Mouse (Mus musculus) urinary bladder, postnatal 10 days (tissue): ENCODE results near the gene Tnfrsf4.

Experiments
- DNase-seq: peaks from one replicate; pipeline ENCODE4 v3.0.0; 2022; ENCODE audit warnings: low spot score

The Tnfrsf4 gene

DNA sequence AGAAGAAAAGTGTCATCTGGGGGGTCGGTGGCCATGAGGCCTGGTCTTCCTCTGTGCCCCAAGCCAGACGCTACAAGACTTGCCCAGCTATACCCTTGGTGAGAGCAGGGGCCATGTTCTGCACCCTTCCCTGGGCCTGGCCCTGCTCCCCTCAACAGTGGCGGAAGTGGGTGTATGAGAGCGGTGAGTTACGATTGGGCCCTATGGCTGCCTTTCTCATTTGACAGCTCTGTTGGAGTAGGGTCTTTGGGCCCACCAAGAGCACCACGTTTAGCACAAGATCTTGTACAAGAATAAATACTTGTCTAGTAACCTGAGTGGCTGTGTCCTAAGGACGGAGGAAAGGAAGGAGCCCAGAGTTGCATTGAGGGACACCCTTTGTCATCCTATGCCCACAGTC, 14.9 kb downstream of the Tnfrsf4 start:
- no peak for DNase-seq

DNA sequence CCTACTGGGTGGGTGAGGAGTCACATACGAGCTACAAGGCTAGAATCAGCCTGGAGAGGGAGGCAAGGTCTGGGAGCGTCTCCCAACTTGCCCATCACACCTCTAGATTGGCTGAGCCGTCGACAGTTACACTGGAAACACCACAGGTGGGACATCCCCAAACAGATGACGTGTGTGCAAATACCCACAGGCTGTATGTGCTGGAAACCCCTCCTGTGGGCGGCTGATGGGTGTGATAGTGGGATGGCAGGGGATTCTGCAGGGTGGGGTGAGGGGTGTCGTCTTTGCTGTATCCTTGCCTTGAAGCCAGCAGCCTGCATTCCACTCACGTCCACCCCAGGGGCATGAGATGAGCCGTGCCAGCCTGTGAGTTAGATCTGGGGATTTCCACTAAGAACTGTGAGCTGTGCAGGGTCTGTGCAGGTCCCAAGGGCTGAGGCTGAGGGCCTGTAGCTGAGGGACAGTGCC, 17.0 kb downstream of the Tnfrsf4 start:
- DNase-seq, result no peak

DNA sequence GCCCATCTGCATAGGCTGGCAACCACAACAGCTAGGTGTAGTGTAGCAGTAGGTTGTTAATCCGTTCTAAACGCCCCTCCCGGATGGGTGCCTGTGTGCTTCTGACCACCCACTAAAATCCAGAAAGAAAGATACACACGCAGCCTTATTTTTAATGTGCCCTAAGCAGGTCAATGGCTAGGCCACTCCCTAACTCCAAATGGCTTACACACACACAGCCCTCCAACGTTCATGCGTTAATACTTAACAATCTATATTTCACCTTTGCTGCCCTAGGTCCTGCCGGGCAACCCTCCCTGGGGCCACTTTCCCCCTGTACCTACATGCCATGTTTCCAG, 17.6 kb downstream of the Tnfrsf4 start:
- no peak for DNase-seq

DNA sequence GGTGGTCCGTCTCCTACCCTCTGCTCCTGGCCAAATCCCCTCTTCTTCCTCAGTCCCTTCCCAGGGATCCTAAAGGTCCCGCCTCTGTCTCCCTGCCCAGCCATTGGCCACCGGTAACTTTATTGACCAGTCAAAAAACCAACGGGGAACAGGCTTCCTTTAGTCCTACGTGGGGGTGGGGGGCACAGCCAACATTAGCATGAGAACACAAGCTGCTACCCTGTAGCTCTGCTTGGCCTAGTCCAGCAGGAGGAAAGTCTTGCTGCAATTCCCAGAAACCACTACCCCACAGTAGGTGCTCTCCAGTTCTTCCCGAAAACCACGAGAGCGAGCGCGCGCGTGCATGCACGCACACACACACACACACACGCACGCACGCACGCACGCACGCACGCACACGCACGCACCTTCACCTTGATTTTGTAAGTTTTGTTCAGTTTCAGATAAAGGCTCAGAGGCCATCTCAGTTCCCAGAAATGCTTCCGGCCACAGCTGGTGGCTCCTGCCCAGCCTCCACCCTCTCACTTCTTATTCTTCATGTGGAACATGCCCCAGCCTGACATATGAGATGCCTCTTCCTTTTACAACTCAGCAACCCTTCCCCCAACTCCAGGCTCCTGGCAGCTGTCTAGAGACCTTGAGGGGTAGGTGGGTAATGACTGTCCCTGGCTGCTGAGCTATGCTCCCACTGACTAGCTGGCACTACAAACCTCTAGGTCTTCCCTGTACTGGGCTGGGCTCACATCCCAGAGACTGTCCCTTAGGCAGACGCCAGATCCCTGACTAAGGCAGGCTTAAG, 18.1 kb downstream of the Tnfrsf4 start:
- peak; percentile 9 for DNase-seq

DNA sequence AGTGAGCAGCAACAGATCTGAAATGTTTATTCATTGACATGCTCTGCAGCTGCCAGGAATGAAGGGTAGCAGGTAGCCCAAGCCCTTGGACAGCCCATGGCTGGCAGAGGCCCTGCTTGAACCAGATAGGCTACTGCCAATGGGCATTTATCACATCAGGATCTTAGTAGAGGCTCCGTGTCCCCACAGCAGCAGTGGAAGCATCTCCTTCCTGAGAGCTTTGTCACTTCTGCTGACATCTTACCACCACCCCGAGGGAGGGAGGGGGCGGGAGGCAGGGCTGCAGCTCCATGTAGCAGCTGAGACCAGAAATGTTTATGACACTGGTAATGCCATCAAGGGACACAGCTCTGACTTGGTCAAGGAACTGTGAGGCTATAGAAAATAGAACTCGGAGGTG, 19.2 kb downstream of the Tnfrsf4 start:
- peak; percentile 6 for DNase-seq

DNA sequence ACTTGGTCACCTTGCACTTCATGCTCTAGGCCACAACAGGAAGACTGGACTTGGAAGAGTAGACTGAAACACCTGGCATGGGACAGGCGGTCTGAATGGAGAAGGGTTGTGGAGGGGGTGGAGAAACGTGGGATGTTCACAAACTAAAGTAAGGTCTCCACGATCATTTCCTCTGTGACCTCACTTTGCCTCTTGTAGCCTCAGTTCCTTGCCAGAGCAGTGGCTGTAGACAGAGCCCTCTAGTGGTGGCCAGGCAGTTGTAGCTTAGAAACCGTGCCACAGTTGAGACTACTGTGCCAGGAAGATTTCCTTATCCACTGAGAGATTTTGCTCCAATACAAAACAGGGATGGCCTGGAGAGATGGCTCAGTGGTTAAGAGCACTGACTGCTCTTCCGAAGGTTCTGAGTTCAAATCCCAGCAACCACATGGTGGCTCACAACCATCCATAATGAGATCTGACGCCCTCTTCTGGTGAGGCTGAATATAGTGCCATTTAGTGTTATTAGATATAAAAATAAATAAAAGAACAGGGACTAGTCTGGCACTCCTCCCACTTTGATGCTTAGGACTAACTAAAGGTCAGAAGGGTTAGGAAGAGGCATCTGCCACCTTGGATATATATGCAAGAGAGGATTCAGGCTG, 20.0 kb downstream of the Tnfrsf4 start:
- DNase-seq, result no peak

DNA sequence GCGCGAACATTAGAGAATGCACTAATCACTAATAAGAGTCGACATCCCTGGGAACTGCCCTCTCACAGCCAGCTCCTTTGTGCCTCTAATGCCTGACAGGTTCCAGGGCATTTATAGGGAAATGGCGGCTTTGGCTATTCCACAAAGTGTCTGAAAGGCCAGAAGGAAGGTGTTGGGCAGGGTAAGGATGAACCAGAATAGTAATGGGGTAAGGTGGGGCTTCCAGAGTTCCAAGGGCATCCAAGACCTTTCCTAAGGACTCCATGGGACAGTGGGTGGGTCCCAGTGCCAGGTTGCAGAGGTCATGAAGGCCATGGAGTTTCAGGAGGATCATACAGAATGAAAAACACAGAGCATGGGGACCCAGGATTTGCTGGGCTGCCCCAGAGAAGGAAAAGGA, 20.7 kb downstream of the Tnfrsf4 start:
- DNase-seq, result no peak

DNA sequence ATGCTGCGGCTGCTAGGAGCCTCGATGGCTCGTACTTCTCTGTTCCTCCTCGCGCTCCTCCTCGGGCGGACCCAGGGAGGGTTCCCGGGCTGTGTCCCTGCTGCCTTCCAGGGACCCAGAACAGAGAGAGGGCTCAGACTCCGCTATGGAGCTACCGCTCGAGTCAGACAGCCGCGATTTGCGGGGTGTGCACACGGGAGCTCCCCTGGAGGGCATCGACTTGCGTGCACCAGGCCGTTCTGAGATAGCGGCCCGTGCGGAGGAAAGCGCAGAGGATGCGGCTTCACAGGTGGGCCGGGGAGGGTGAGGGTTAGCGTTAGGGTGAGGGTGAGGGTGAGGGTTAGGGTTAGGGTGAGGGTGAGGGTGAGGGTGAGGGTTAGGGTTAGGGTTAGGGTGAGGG, 21.3 kb downstream of the Tnfrsf4 start:
- no peak for DNase-seq

DNA sequence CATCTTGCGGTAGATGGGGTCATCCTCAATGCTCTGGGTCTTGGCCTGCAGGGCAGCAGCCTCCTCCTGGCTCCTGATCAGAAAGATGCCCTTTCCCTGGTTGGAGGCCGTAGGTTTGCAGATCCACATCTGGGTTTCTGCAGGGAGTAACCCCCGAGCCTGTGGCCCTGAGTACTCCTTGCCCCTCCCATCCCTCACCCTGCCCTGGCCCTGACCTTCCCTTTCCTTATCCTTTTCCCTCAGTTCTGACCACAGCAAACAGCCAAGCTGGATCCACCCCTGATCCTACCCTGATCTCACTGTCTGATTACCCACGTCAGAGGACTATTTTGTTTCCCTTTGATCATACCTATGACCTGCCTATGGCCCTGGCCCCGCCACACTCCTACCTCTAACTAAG, 31.1 kb downstream of the Tnfrsf4 start:
- no peak for DNase-seq

DNA sequence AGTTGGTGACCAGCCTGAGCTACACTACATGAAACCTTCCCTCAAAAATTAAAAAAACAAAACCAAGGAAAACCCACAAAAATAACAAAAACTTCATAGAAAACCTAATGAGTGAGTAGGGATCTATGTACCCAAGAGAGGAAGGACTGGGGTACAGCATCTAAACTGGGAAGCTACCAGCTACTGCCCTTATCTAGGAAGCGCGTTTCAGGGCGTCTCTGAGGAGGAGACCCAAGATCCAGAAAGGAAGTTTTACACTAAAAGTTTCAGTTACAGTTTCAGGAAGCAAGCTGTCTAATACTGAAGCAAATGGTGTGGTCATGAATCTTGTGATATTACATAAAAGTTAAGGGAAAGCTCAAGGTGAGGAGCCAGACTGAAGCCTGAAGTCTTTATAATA, 36.1 kb downstream of the Tnfrsf4 start:
- DNase-seq, result no peak

DNA sequence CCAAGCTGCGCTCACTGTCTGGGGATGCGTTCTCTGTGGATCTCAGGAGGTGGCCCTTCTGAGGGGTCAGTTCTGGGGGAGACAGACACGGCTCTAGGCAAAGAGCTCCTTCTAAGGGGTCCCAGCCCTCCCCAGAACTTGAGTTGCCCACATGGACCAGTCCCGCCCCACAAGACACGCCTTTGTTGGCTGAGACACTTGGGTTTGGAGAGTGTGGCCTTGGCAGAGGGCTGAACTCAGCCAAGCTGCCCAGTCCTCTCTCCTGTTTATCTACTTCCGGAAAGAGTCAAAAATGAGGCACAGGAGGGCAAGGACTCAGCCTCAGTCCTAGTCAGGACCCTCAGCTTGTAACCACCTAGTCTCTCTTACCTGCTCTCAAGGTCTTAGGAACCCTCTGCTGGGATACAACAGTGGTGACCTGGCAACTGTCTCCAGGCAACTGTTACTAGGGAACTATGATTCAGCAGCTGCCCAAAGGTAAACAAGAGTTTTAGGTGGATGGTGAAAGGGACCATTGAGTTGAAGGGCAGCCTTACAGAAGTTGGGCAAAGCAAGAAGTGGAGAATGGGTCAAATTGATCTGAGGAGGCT, 36.8 kb downstream of the Tnfrsf4 start:
- no peak for DNase-seq

DNA sequence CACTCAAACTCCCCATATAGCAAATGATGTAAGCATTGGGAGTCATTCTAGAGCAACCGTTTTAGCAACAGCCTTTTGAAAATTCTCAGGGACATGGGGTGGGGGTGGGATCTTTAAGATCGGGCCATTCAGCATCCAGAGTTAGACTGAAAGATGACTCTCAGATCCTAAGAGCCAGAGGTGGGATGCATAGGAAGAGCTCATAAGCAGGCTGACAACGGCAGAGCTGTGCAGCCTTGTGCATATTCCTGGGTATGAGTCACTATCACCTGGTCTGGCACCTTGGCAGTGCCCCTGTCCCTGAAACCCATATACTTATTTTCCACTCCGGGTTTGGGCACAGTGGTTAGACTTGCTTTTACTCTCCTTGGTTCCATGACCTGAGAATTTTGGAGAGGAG, 39.5 kb downstream of the Tnfrsf4 start:
- DNase-seq, result no peak

DNA sequence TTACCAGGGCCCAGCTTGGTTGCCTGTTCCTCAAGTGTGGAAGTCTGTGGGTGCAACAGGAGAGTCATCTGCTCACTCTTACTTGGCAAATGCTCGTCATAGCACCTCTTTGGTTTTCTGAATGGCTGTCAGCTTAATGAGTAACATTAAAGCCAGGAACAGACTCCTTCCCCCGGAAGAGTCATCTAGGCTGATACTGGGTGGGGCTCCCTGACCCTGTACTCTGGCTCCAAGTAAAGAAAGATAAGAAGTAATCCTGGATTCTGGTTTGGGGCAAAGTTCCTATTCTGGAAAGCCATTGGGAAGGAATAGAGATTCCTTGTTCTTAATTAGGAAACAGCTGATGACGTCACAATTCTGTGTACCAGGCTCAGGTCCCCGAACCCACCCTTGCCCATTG, 40.5 kb downstream of the Tnfrsf4 start:
- no peak for DNase-seq

DNA sequence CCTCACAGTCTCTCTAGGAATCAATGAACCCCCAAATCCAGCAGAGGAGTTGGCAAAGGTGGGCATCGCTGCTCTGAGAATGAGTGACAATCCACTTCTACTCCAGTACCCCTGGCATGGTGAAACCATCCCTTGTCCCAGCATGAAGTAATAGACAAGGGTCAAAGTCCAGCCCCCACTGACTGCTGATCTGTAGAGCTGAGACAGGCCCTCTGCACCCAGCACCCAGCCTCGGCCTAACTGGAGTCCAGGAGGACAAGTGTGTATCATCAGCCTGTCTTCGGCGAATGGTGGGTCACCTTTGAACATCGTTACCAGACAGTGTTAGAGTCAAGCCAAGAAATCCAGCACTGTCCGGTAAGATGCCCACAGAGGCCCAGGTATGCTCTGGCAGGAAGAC, 41.0 kb downstream of the Tnfrsf4 start:
- no peak for DNase-seq

DNA sequence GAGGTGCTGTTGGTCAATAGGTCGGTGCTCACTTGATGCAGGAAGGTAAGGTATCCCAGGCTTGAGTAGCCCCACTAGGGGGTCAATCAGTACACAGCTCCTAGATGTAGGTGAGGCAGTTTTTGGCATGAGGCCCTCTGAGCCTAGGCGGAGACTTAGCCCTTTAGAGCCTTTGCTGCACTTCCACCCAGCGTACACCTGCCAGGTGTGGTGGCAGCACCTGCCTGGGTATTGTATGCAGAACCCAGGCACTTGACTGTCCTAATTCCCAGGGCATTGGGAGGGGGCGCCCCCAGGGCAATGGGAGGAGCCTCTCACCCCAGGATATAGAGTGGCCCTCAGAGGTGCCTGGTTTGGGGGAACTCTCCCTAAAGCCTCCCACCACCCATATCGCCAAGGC, 41.5 kb downstream of the Tnfrsf4 start:
- no peak for DNase-seq

DNA sequence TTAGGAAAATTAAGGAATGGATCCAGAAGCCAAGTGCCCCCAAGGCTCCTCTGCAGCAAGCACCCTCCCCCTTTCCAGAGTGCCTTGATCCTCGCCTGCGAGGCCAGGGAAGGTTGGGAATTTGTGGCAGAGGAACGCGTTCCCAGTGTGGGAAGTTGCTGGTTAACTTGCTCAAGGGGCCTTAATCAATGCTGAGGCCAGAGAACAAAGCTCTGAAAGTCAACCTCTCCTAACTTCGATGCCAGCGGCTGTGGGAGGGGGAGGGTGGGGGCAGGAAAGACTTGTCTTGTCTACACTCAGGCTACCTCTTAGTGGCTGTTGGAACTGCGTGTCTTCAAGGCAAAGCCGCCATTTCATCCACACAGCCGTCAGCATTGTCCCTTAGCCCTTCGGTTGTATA, 44.1 kb downstream of the Tnfrsf4 start:
- DNase-seq, result no peak

DNA sequence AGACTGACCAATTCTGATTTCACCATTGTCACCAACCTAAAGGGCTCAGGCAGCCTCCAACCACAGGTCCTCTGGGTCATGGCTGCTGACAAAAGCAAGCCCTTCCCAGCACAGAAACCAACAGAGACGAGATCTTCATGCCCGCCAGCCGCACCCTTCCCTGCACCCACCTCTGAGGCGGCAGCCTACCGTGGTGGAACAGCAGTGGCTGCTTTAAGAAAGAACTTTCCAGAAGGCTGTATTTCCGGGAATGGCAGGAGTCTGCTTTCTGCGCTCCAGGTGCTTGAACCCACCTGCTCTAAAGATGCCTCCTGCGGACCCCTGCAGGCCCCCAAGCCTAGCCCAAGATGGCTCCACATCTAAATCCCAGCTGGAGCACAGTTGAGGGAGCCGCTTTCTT, 45.2 kb downstream of the Tnfrsf4 start:
- DNase-seq, result no peak

DNA sequence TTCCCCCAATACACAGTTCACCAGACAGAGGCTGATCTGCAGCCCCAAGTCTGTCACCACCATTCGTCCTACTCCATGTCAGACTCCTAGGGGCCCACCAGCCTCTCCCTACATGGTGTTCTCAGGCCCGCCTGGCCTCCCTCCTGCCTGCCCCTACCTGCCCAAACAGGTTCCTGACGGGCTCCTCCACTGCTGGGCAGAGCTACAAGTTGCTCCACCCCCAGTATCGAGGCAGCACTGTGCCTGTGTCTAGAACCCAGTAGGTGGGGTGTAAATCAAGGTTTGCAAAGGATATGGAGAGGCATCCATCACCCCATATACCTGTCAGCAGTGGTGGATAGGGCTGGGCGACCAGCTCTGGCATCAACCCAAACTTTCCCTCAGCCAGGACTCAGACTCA, 45.6 kb downstream of the Tnfrsf4 start, which contains the start of gene Ttll10:
Ttll10 (minus strand) TSS at position 154 of the 400 bp plus-strand sequence.
- no peak for DNase-seq

DNA sequence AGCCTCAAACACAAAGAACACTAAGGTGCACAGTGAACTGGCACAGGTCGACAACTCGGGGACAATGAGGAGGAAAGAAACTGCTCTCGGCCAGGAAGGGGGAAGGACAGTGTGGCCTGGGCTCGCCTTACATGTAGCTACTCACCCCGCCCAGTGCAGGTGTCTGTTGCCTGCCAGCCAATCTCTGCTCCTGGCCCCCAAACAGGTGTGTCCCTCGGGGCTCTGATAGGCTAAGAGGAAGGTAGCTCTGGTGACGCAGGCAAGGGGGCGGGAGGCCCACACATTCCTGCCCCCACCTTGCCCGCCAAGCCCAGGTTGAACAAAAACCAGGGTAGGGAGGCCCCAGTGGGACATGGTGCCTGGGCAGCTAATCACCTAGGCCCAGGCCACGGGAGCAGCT, 46.1 kb downstream of the Tnfrsf4 start:
- DNase-seq, result peak; percentile 39

DNA sequence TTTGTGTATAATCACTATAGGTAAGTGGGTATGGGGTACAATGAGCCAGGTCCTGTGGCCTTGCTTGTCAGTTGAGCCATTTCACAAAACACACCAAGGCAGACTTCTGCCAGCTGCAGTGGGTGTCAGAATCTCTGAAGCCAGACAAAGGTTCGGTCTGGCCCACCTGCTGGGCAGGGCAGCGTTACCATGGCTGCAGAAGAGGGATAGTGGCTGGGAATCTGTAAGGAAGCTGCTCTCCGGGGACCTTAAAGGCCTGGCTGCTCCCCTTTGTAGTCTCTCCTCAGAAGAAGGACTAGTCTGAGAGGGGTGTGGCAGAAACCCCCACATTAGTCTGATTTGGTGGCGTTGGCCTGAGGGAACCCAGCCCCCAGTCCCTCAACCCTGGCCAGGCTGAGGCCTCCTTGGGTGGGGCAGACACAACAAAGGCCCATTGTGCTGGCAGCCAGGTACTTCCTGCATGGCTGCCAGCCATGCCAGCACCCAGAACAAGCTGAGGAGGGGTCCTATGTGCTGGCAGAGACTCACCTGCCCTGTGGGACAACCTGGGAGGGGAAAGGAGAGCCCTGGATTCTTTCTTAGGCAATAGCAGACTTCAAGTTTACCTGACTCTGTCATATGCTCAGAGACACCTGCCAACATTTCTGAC, 50.3 kb downstream of the Tnfrsf4 start:
- no peak for DNase-seq

DNA sequence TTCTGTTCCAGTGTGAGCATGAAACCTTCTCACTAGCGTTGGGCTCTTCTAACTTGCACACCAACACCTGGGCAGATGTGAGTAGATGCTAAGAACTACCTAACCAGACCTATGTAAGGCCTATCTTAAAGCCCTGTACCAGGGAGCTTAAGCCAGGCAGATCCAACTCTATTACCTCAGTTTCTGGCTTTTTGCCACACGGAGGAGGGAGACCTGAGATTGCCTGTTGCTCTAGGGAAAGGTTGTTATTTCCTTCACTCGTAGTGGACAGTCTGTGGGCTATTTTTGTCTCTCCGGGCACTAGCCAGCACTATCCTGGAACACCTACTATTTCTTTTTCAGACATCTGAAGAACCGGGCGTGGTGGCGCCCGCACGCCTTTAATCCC, 50.9 kb downstream of the Tnfrsf4 start:
- no peak for DNase-seq

DNA sequence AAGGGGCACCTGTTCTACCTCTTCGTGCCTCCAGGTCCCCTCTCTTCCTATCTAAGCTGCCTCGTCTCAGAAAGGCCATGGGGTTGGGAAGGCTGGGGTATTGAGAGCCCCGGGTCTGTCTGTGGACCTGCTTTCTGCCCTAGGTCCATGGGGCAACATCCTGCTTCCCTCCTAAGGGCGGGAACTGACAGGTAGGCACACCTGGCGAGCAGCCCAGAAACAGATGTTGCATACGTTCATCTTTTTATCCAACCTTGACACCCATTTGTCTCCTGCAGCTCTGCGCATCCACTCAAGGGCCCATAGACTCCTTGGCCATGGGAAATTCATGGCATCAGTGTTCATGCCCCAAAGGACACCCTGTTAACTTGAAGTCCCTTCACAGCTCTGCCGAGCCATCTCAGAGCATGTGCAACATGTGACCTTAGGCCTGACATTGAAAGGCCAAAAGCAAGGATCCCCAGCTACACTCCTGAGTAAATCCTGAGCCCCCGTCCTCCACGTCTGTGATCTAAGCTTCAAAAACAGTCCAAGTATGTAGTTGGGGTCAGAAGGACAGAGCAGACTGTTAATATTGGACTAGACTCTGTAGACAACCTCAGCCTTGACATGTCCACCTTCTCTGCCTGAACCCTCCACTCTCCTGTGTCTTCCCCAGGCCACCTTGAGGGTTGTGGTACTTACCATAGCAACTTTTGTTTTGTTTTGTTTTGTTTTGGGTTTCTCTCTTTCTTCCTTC, 51.7 kb downstream of the Tnfrsf4 start:
- no peak for DNase-seq
